Mouse (Mus musculus) erythroblast, adult 5-6 weeks (primary cell): ENCODE measurements around the gene Zswim8. TPM values are rescaled to one million over a fixed set of nuclear protein-coding genes. Genes with fewer than 3 reads are reported as not detected.
A peak's percentile ranks its signal among the peaks of the same experiment; 100 is the strongest.
"Not testable (repeated sequence)": the region's sequence is repeated elsewhere in the genome, so short reads cannot be mapped to it uniquely, and the experiment has no call there.

Experiments
- ATAC-seq: replicated peaks from 2 replicates; pipeline ENCODE4 v1.8.0; 2016; ENCODE audit warnings: moderate number of reproducible peaks, mild to moderate bottlenecking, moderate TSS enrichment, inconsistent platforms; ENCODE audit not compliant: poor library complexity, low FRiP score, severe bottlenecking
- total RNA-seq, 2 experiments: library from RNA; stranded (forward) in 1 of 2; stranded (reverse) in 1 of 2; fragments of 150-400 nt in 1 of 2; fragments of 200-764, 138-1000 nt in 1 of 2; gene quantifications; 2 replicates each; pipeline versions ENCODE4 v1.2.3 to v1.2.4; 2015 to 2017; ENCODE audit warnings: low replicate concordance in 2 of 2

Gene Zswim8
- total RNA-seq, 2 experiments from 2014 or later = 10.1 to 32.3 TPM

DNA sequence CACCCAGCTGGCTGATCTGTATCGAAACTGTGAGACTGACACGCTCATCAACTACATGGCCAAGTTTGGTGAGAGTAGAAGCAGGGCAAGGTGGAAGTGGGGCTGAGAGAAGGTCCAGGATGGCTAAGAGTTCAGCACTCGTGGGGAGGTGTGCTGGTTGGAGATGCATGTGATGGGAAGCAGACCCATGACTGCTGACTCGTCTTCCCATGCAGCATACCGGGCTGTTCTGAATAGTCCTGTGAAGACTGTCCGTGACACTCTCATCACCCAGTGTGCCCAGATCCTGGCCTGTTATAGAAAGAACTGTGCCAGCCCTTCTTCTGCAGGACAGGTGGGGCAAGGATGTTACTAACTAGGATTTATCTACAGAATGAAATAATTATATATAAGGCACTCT is 15.6 kb upstream of the Zswim8 start:
- no peak for ATAC-seq

DNA sequence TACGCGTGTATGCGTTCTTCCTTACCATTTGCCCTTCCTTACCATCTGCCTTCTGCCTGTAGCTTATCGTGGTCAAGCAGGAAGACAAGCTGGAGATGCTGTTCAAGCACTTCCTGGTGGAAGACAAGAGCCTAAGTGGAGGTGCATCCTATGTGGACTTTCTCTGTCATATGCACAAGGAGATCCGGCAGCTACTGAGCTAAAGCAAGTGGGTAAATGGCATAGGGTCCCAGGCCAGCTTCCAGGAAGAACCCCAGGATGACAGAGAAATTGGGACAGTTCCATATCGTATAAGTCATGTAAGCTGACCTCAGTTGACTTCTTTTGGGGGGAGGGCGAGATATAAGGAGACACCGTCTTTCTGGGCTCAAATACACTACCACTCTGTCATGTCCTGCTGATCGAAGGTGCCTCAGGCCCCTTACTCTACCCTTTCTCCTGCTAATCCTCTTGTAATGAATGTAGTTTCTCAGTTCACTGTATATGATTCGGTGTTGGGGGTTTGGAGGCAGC is 13.7 kb upstream of the Zswim8 start:
- no peak for ATAC-seq

DNA sequence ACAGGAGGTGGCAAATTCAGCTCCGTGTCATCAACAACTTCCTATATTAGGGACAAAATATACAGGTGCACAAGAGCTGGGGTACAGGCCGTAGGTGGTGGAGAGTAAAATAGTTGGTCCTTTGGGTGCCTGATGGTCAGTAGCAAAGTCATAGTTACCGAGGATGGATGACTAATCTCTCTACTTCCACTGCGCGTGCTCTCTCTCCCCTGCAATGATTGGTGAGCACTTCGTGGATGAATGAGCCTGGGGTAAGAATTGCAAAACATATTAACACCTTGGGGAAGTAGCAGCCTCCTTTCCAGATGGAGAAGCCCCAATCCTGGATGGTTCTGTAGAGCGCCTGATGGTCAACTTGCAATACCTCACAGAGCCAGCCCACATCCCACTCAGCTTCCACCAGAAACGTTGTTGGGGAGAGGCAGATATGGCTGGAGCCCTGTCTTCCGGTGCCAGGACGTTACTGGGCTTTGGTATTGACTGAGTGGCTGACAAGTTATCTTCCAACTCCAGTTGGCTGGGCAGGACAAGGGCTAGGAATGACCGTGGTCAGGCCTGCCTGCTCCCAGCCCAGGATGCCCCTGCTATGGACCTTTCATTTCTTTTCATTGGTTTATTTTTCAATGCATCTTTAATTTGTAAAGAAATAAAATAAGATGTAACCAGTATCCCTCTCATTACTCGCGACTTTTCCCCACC is 13.0 kb upstream of the Zswim8 start:
- ATAC-seq = peak; percentile 40; the same call in 1 of the 2 replicates

DNA sequence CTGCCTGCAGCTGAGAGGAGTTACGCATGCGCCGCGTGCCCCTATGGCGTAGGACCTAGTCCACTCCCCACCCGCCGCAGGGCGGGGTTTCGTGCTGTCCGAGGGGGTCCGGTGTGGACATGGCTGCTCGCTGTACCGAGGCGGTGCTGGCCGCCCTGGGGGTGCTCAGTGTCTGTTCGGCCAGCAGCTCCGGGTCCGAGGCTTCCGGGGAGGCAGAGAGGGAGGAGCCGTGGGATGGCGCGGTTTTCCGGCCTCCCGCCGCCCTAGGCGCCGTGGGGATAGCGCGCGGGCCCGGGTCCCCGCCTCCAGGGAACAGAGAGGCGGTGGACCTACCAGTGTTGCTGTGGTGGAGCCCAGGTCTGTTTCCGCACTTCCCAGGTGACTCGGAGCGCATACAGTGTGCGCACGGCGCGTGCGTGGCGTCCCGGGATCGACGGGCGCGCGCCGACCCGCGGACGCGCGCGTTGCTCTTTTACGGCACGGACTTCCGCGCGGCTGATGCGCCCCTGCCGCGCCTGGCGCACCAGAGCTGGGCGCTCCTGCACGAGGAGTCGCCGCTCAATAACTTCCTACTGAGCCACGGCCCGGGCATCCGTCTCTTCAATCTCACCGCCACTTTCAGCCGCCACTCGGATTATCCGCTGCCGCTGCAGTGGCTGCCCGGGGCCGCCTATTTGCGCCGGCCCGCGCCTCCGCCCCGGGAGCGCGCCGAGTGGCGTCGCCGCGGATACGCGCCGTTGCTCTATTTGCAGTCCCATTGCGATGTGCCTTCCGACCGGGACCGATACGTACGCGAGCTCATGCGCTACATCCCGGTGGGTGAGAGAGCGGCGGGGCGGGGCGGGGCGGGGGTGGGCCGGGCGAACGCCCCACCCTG is 12.2 kb upstream of the Zswim8 start, which contains the start of gene Fut11:
Gene Fut11 (plus strand): TSS at position 85 of the 877 bp plus-strand sequence.
- peak; percentile 76 for ATAC-seq

DNA sequence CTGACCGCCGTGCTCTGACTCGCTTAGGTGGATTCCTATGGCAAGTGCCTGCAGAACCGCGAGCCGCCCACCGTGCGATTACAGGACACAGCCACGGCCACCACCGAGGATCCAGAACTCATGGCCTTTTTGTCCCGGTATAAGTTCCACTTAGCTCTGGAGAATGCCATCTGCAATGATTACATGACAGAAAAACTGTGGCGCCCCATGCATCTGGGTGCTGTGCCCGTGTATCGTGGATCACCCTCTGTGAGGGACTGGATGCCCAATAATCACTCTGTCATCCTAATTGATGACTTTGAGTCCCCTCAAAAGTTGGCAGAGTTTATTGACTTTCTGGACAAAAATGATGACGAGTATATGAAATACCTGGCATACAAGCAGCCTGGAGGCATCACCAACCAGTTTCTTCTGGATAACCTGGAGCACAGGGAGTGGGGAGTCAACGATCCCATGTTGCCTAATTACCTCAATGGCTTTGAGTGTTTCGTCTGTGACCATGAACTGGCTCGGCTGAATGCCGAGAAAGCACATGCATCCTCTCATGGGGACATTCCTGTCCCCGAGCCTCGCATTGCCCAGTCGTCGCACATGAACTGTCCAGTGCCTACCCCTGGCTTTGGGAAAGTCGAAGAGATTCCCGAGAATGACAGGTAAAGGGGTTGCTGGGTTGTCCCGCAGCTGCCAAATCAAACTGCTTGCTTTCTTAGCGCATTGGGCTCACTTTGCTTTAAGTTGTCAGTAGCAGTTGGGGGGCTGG is 11.4 kb upstream of the Zswim8 start:
- ATAC-seq = peak; percentile 5

DNA sequence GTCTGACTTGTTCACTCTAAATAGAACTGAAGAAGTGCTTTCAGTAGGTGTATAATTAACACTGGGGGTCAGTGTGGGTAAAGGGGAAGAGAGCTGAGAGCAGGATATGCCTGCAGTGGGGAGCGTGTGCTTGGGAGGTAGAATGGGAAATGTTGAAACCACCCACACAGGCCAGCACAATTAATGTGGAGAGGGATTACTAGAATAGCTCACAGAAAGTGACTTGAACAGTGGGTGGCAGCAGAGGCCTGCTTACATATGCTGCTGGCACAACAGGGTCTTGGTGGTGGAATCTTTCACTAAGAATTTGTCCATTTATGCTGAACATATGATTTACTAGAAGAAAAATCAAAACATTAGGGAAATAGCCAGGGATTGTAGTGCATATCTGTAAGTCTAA is 10.4 kb upstream of the Zswim8 start:
- ATAC-seq = 0 out of 2 replicates have a peak, but pooled peaks have one; percentile 23

DNA sequence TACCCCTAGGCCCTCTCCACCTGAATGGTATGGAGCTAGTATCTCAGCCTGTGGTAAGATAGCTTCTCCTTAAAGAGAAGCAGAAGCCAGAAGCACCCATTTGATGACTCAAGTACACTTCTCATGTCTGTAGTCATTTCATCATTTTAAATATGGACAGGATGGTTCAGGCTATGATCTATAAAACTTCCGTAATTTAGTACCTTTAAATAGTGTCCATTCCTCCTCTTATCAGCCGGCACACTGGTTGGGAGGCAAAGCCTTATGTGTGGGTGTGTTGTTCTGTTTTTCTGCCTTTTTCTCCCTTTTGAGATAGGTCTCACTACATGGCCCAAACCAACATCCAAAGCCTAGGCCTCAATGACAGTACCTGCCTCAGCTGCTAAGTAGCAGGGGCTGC is 8.8 kb upstream of the Zswim8 start:
- ATAC-seq = no peak

DNA sequence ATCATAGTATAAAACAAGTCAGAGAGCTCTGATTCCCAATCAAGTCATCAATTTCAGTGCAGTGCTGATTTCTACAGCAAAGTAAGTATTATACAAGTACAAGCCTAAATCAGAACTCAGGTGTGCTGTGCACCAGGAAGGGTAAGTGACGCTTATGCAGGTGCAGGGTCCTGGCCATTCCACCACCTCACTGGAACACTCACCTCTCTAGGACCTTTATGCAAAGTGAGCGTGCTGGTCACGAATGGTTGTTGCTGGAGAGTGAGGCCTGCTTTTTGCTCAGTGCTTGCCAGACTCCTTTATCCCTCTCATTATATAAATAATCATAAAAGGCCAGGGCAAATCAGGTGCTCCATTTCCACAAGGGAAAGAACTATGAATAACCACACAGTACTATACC is 7.0 kb upstream of the Zswim8 start:
- no peak for ATAC-seq

DNA sequence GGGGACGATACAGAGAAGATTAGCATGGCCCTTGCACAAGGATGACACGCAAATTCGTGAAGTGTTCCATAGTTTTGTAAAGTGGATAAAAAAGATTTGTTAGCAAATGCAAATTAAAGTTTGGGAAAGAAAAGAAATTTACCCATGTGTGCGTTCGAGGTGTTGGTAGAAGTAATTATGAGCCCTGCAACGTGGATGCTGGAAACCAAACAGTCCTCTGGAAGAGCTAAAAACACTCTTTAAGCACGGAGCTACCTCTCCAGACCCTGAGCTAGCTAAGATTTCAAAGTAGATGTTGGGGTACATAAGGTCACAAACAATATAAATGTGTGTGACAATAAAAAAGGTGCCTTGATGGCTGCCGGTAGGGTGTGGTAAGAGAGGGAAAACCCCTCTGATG is 5.8 kb upstream of the Zswim8 start:
- ATAC-seq = no peak

DNA sequence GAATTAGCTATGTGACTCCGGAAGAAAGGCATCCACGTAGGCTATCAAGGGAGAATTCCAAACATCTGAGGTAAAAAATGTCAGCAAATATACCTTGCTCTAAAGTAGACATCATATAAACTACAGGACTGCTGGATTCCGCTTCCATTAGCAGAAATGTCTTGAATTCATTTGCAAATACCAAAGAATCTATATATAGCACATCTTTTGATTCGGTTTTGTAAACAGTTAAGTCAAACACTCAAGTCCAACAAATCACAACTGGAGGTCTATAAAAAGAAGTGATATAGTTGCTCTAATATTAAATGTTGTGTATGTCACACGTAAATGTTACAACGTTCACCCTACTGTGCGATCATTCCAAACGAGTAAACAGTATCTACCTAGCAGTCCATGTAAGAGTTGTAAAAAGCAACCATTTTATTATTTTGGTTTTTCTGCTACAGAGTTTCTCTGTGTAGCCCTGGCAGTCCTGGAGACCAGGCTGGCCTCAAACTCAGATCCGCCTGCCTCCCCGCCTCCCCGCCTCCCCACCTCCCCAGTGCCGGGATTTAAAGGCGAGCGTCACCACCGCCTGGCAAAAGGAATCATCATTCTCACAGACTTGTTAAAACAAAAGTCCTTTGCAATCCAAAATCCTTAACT is 5.1 kb upstream of the Zswim8 start:
- ATAC-seq = no peak

DNA sequence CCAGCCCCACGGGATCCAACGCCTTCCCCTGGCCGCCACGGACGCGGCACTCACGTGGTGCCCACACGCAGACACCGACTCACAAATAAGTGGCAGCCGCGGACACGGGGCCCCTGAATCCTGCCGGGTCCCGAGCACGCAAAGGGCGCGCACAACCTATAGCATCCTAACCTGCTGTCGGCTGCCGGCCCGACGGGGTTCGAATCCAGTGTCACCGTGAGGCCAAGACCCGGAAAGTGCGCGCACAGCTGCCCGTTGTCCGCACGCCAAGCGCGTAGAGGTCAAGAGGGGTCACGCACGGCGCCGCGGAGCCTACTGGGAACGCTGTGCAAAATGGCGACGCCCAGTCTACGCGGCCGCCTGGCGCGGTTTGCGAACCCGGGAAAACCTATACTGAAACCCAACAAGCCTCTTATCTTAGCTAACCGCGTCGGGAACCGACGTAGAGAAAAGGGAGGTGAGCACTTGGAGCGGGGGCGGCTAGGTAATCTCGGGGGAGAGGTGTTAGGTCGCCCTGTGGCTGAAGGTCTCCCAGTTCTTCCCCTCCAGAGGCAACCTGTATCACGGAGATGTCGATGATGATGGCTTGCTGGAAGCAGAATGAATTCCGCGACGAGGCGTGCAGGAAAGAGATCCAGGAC is 4.5 kb upstream of the Zswim8 start, which contains the start of gene Chchd1:
Gene Chchd1 (plus strand): TSS at position 266 of the 641 bp plus-strand sequence.
- ATAC-seq = peak; percentile 87

DNA sequence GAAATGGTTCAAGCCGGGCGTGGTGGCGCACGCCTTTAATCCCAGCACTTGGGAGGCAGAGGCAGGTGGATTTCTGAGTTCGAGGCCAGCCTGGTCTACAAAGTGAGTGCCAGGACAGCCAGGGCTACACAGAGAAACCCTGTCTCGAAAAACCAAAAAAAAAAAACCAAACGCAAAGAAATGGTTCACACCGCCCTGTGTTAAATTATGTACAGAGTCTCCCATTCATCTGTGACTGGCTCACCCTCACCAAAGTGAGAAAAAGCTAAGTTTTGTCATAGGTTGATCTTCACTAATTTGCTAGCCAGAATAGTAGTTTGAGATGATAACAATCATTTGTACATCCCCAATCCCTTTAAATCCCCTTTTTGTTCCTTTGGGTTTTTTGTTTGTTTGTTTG is 3.9 kb upstream of the Zswim8 start:
- not testable (repeated sequence) for ATAC-seq

DNA sequence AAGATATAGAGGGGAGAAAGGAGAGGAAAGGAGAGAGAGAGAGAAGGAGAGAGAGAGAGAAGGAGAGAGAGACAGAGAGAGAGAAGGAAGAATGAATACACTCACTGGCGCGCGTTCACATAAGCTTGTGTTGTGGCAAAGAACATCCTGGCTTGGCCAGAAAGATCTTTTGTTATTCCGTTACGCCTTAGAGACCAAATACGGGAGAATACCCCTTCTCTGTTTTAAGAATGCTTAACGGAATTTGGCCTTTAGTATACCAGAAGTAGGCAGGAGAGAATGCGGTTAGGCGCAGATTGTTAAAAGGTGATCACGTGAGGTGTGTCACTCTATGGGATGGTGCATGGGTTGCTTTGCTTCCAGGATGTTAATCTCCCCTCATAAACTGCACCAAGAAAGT is 887 bp downstream of the Zswim8 start:
- ATAC-seq = no peak

DNA sequence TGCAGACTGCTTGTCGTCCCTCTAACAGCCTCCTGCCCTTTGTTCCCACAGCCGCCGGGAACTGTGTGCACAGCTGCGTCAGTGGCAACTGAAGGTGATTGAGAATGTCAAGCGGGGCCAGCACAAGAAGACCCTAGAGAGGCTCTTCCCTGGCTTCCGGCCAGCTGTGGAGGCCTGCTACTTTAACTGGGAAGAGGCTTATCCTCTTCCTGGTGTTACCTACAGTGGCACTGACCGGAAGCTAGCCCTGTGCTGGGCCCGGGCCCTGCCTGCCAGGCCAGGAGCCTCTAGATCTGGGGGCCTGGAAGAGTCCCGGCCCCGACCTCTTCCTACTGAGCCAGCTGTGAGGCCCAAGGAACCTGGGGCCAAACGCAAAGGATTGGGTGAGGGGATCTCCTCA is 6.5 kb downstream of the Zswim8 start:
- no peak for ATAC-seq

DNA sequence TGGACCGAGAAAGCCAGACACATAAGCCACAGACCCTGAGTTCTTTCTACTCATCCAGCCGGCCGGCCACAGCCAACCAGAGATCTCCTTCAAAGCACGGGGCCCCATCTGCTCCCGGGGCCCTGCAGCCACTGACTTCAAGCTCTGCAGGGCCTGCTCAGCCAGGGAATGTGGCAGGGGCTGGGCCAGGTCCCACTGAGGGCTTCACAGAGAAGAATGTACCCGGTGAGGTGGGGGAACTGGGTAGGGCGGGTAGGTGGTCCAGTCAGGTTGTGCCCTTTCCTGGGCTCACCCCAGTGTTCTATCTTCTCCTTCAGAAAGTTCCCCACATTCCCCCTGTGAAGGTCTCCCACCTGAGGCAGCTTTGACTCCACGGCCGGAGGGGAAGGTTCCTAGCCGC is 11.1 kb downstream of the Zswim8 start:
- ATAC-seq = no peak

DNA sequence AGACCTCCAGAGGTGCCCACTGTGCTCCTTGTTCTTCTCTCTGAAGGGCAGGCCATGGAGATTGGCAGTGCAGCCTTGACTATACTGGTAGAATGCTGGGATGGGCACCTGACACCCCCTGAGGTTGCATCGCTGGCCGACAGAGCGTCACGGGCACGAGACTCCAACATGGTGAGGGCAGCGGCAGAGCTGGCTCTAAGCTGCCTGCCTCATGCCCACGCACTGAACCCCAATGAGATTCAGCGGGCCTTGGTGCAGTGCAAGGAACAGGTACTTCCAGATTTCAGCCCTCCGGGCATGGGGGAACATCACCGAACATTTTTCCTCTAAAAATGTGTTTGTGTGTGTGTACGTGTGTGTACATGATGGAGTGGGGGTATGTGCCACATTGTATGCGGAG is 12.4 kb downstream of the Zswim8 start:
- no peak for ATAC-seq

DNA sequence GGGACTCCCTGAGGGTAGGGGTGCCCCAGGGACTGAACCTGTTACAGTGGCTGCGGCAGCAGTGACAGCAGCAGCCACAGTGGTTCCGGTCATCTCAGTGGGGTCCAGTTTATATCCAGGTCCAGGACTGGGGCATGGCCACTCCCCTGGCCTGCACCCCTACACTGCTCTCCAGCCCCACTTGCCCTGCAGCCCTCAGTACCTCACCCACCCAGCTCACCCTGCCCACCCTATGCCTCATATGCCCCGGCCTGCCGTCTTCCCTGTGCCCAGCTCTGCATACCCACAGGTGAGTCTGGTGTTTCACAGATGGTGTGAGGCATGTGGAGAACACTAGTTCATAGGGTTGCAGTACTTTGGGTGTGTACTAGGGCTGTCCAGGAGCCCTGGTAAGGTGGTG is 14.0 kb downstream of the Zswim8 start:
- no peak for ATAC-seq

DNA sequence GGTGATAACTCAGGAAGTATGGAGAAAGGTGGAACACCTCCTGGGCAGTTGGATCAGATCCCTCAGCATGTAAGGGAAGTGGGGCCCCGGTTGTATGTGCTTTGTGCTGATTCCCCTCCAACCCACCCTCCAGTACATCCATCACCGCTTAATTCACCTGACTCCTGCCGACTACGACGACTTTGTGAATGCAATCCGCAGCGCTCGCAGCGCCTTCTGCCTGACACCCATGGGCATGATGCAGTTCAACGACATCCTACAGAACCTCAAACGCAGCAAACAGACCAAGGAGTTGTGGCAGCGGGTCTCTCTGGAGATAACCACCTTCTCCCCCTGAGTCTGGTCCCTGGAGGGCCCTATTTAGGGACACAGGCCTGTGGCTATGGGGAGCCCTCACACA is 15.7 kb downstream of the Zswim8 start:
- ATAC-seq = no peak

DNA sequence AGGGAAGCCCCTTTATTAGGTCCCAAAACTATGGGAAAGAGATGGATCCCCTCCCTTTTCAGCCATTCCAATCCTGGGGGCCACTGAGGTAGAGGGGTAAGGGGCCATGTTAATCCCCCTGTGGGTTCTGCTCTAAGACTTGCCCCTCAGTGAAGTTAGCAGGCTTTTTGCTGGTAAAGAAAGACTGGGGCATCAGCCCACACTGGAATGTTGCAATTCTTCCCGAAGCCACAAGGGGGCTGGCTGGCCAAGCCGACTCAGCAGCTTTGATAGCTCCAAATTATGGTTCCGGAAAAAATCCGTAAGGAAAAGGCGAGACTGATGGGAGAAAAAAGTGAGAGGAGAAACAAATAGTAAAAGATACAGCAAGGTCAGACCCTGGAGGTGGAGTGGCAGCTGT is 16.7 kb downstream of the Zswim8 start:
- ATAC-seq = peak; percentile 78
